Mouse (Mus musculus) hindlimb bud, embryonic 11.5 days (tissue): ENCODE measurements around the gene Arglu1.
A peak's percentile ranks its signal among the peaks of the same experiment; 100 is the strongest.

ENCODE experiments used
- DNase-seq: peaks from one replicate; pipeline ENCODE4 v3.0.0-alpha.2; 2012; ENCODE audit warnings: low read depth, low spot score; ENCODE audit errors: extremely low spot score

The Arglu1 gene

GRCm38 (mm10) chr8:8623486-8623885 is 66.8 kb downstream of the Arglu1 start:
- DNase-seq = no peak

GRCm38 (mm10) chr8:8622476-8622875 is 67.8 kb downstream of the Arglu1 start:
- no peak for DNase-seq

- DNase-seq = no peak
Measured at GRCm38 (mm10) chr8:8622031-8622430, 68.3 kb downstream of the Arglu1 start.

- no peak for DNase-seq
Measured at GRCm38 (mm10) chr8:8621236-8621917, 68.9 kb downstream of the Arglu1 start.

- no peak for DNase-seq
Measured at GRCm38 (mm10) chr8:8620536-8620935, 69.8 kb downstream of the Arglu1 start.

GRCm38 (mm10) chr8:8619221-8620194 is 70.8 kb downstream of the Arglu1 start:
- peak; percentile 85 for DNase-seq
